Mouse (Mus musculus) ES-Bruce4 (cell line): ENCODE measurements around the gene Ank3. TPM values are rescaled to one million over a fixed set of nuclear protein-coding genes. Genes with fewer than 3 reads are reported as not detected.

ENCODE experiments used
- H3K27ac ChIP-seq: 2 replicates; pipeline ENCODE4 v1.5.1; 2012; ENCODE audit warnings: low read length, inconsistent platforms; ENCODE audit not compliant: insufficient read depth
- H3K27me3 ChIP-seq: 2 replicates; pipeline ENCODE4 v1.6.1; 2012; ENCODE audit warnings: mild to moderate bottlenecking, low read length, inconsistent platforms; ENCODE audit not compliant: control insufficient read depth, poor library complexity, insufficient read depth, severe bottlenecking
- H3K36me3 ChIP-seq: 2 replicates; pipeline ENCODE4 v1.6.1; 2012; ENCODE audit warnings: inconsistent platforms, mild to moderate bottlenecking, low read length, moderate library complexity; ENCODE audit not compliant: control insufficient read depth, poor library complexity, insufficient read depth, severe bottlenecking
- H3K4me1 ChIP-seq: one replicate; pipeline ENCODE4 v1.8.1; 2011; ENCODE audit warnings: low read length; ENCODE audit not compliant: control insufficient read depth, insufficient read depth
- H3K4me3 ChIP-seq: 2 replicates; pipeline ENCODE4 v1.5.1; 2011; ENCODE audit warnings: low read depth, mild to moderate bottlenecking, low read length
- H3K9ac ChIP-seq: 2 replicates; pipeline ENCODE4 v1.6.1; 2012; ENCODE audit warnings: low read depth, mild to moderate bottlenecking, inconsistent platforms; ENCODE audit not compliant: poor library complexity, severe bottlenecking
- H3K9me3 ChIP-seq: replicated peaks from 2 replicates; pipeline ENCODE4 v1.6.1; 2012; ENCODE audit warnings: mild to moderate bottlenecking, low read length, inconsistent platforms; ENCODE audit not compliant: control insufficient read depth, poor library complexity, insufficient read depth, severe bottlenecking
- CTCF ChIP-seq: IDR thresholded peaks from one replicate; pipeline ENCODE4 v1.8.1; 2011; ENCODE audit warnings: low read depth, low read length
- EP300 ChIP-seq: IDR thresholded peaks from 2 replicates; pipeline ENCODE4 v1.6.1; 2011; ENCODE audit warnings: low read depth, low read length; ENCODE audit not compliant: insufficient read depth
- POLR2A ChIP-seq: IDR thresholded peaks from one replicate; pipeline ENCODE4 v1.8.1; 2011; ENCODE audit warnings: low read length; ENCODE audit not compliant: insufficient read depth
- polyA plus RNA-seq: library from polyadenylated mRNA; stranded (reverse); fragments of >200 nt; gene quantifications from 2 replicates; pipeline ENCODE4 v1.2.4, GENCODE M21; 2011; ENCODE audit warnings: low read depth; ENCODE audit not compliant: missing spikeins, insufficient read depth, insufficient read length

Gene Ank3
- polyA plus RNA-seq, 1 experiment, result 61.0 TPM

DNA sequence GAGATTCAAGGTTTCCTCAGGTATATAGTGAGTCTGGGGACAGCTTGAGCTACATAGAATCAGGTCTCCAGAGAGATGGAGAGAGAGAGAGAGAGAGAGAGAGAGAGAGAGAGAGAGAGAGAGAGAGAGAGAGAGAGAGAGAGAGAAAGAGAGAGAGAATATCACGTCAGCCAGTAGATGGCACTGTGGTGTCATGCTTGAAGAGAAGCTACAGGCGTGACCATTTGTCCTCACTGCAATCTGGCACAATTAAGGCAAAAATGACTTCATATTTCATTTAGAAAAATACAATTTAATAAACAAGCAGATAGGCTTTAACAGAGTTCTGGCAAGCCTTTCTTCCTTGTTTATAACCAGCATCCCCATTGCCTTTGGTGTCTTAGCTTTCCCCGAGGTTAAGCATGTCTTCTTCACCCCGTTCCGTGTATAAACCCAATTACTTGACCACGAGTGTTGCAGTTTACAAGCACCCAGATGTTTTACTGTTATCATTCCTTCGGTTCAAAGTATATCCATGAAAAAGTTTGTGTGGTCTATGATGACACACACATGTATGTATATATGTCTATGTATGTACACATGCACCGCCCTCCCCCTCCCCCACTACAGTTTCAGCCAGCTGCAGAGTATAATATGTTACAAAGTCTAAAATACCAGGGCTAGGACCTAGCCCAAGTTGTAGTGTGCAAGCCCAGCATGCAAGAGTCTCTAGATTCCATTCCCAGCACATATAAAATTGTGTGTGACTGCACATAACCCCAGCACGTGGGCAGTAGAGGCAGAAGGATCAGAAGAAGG lies 53.8 kb downstream of the Ank3 start:
- H3K9ac ChIP-seq, result no peak overlapping the region
- no peak for TF ChIP-seq EP300
- TF ChIP-seq CTCF, result peak; percentile 12
- no peak overlapping the region for H3K27ac ChIP-seq
- no peaks in the 10 kb centered on the region for H3K4me1 ChIP-seq
- H3K36me3 ChIP-seq, result no peaks in the 10 kb centered on the region
- H3K27me3 ChIP-seq, result no peaks in the 10 kb centered on the region
- no peaks in the 10 kb centered on the region for H3K9me3 ChIP-seq
- H3K4me3 ChIP-seq, result no peak overlapping the region

GRCm38 (mm10) chr10:69453531-69453930 lies 55.0 kb downstream of the Ank3 start:
- TF ChIP-seq CTCF, result no peak
- no peak for TF ChIP-seq POLR2A
- TF ChIP-seq EP300, result no peak
- Histone ChIP-seq H3K27ac (no peak overlapping the region), H3K4me3 (peak overlapping the region; percentile 12; the same call in 1 of the 2 replicates), H3K9ac (no peak overlapping the region), H3K4me1 (no peaks in the 10 kb centered on the region), H3K36me3 (no peaks in the 10 kb centered on the region), H3K9me3 (no peaks in the 10 kb centered on the region), H3K27me3 (no peaks in the 10 kb centered on the region)

DNA sequence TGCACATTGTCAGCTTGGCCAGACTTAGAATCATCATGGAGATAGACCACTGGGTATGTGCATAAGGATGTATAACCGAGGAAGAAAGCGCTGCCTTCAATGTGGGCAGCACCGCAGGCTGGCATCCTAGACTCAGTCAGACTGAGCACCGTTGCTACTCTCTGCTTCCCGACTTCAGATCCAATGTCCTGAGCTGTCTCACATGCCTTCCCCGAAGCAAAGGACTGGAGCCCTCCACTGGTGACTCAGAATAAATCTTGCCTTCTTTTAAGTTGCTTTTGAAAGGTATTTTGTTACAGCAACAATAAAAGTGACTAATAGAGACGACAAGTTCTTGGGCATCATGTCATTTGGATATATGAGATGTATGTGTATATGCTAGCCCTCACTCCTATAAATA lies 55.9 kb downstream of the Ank3 start:
- Histone ChIP-seq H3K4me3 (no peak overlapping the region), H3K9ac (no peak overlapping the region), H3K27ac (no peak overlapping the region), H3K4me1 (no peaks in the 10 kb centered on the region), H3K36me3 (no peaks in the 10 kb centered on the region), H3K9me3 (no peaks in the 10 kb centered on the region), H3K27me3 (no peaks in the 10 kb centered on the region)
- TF ChIP-seq CTCF, result no peak
- no peak for TF ChIP-seq EP300
- no peak for TF ChIP-seq POLR2A

GRCm38 (mm10) chr10:69464826-69465225 lies 66.3 kb downstream of the Ank3 start:
- Histone ChIP-seq H3K27ac (no peak overlapping the region), H3K27me3 (no peaks in the 10 kb centered on the region), H3K9me3 (no peaks in the 10 kb centered on the region), H3K4me1 (no peaks in the 10 kb centered on the region), H3K36me3 (no peaks in the 10 kb centered on the region), H3K4me3 (no peak overlapping the region), H3K9ac (no peak overlapping the region)
- TF ChIP-seq CTCF (no peak), POLR2A (no peak), EP300 (no peak)

- Histone ChIP-seq H3K9ac (no peak overlapping the region), H3K4me1 (no peaks in the 10 kb centered on the region), H3K36me3 (no peaks in the 10 kb centered on the region), H3K27me3 (no peaks in the 10 kb centered on the region), H3K27ac (no peak overlapping the region), H3K9me3 (no peaks in the 10 kb centered on the region), H3K4me3 (no peak overlapping the region)
- TF ChIP-seq POLR2A (no peak), EP300 (no peak)
These were observed 67.1 kb downstream of the Ank3 start for GRCm38 (mm10) chr10:69465558-69466200.

DNA sequence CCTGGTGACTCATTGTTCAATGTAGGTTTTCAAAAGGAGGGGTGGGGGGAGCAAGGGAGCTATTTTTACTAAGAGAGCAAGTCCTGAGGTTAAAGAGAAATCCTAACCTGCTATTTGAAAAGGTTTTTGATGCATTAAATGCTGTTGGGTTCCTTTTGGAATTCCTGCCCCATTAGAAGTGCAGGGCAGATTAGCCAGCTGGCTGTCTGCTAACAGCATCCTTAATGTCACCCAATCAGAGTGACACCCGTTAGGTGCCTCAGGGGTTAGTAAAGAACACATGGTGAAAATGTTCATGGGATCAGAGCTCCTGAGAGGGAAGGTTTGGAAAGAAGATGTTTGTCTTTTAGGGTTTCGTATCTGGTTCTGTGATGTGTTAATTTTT lies 67.6 kb downstream of the Ank3 start:
- no peaks in the 10 kb centered on the region for H3K4me1 ChIP-seq
- TF ChIP-seq EP300, result no peak
- TF ChIP-seq CTCF, result no peak
- TF ChIP-seq POLR2A, result no peak
- no peaks in the 10 kb centered on the region for H3K27me3 ChIP-seq
- no peak overlapping the region for H3K4me3 ChIP-seq
- H3K27ac ChIP-seq, result no peak overlapping the region
- no peaks in the 10 kb centered on the region for H3K36me3 ChIP-seq
- no peaks in the 10 kb centered on the region for H3K9me3 ChIP-seq
- no peak overlapping the region for H3K9ac ChIP-seq
